Mouse (Mus musculus) embryonic facial prominence, embryonic 15.5 days (tissue): Measurements from ENCODE around the gene Osbpl11. TPM values are rescaled to one million over a fixed set of nuclear protein-coding genes. Genes with fewer than 3 reads are reported as not detected.
A peak's percentile ranks its signal among the peaks of the same experiment; 100 is the strongest.
"Not testable (repeated sequence)": the region's sequence is repeated elsewhere in the genome, so short reads cannot be mapped to it uniquely, and the experiment has no call there.

ENCODE experiments used
- ATAC-seq: fragments of 200-750 bp; cut with Nextera tagmentation; 2 replicates; pipeline ENCODE4 v1.8.0; 2017; ENCODE audit warnings: low read depth, moderate TSS enrichment; ENCODE audit not compliant: insufficient number of reproducible peaks, low FRiP score, low TSS enrichment
- H3K27ac ChIP-seq: fragments of 300-500 bp; sonication (generic); replicated peaks from 2 replicates; pipeline ENCODE4 v1.5.1; 2015; ENCODE audit warnings: mild to moderate bottlenecking, inconsistent platforms
- H3K27me3 ChIP-seq: fragments of 300-500 bp; sonication (generic); 2 replicates; pipeline ENCODE4 v1.6.1; 2015; ENCODE audit warnings: inconsistent platforms
- H3K36me3 ChIP-seq: fragments of 300-500 bp; sonication (generic); 2 replicates; pipeline ENCODE4 v1.6.1; 2015; ENCODE audit warnings: mild to moderate bottlenecking, inconsistent platforms
- H3K4me1 ChIP-seq: fragments of 300-500 bp; sonication (generic); 2 replicates; pipeline ENCODE4 v1.6.1; 2015; ENCODE audit warnings: inconsistent platforms
- H3K4me2 ChIP-seq: fragments of 300-500 bp; sonication (generic); replicated peaks from 2 replicates; pipeline ENCODE4 v1.6.1; 2015; ENCODE audit warnings: mild to moderate bottlenecking, inconsistent platforms
- H3K4me3 ChIP-seq: fragments of 300-500 bp; sonication (generic); replicated peaks from 2 replicates; pipeline ENCODE4 v1.5.1; 2015; ENCODE audit warnings: mild to moderate bottlenecking, inconsistent platforms
- H3K9ac ChIP-seq: fragments of 300-500 bp; sonication (generic); 2 replicates; pipeline ENCODE4 v1.6.1; 2015; ENCODE audit warnings: inconsistent platforms
- H3K9me3 ChIP-seq: fragments of 300-500 bp; sonication (generic); replicated peaks from 2 replicates; pipeline ENCODE4 v1.6.1; 2016; ENCODE audit warnings: inconsistent platforms
- WGBS: fragments of 180-500 bp; shearing (Covaris S2); methylation state at CpG from one replicate; pipeline ENCODE4 v1.1.7; 2015; 5-methylcytosine and 5-hydroxymethylcytosine counted together
- polyA plus RNA-seq: library from polyadenylated mRNA; unstranded; fragments of >200 nt; fragmentation: Nextera tagmentation; extraction: Ambion mirVana; gene quantifications from 2 replicates; pipeline ENCODE4 v1.2.1, GENCODE M21; 2015

The Osbpl11 gene
- polyA plus RNA-seq, 1 experiment from 2014 or later = 17.6 TPM

DNA sequence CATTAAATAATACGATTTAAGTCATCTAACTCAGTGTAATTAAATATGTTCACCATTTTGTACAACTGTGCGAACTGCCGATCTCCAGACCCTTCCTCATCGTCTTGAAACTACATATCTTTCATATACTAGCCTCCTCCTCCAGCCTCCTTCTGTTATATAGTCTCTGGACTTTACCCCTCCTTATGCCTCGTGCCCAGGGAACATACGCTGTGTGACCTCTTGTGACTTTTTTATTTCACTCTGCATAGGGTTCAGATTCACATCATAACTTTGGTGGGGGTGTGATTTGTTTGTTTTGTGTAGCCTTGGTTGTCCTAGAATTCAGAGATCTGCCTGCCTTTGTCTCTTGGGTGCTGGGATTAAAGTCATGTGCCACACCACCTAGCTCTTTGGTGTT is 11.7 kb downstream of the Osbpl11 start:
- no peaks in the 10 kb centered on the region for H3K27me3 ChIP-seq
- no peaks in the 10 kb centered on the region for H3K9me3 ChIP-seq
- H3K4me2 ChIP-seq = no peak overlapping the region
- H3K4me3 ChIP-seq = no peak overlapping the region
- 87% methylated on average over 6 of the region's 6 CpGs for WGBS
- H3K9ac ChIP-seq = no peak overlapping the region
- peaks cover 10% of the 10 kb centered on the region; the same call in 1 of the 2 replicates for H3K36me3 ChIP-seq
- H3K4me1 ChIP-seq = no peaks in the 10 kb centered on the region
- H3K27ac ChIP-seq = no peak overlapping the region
- ATAC-seq = no peak

DNA sequence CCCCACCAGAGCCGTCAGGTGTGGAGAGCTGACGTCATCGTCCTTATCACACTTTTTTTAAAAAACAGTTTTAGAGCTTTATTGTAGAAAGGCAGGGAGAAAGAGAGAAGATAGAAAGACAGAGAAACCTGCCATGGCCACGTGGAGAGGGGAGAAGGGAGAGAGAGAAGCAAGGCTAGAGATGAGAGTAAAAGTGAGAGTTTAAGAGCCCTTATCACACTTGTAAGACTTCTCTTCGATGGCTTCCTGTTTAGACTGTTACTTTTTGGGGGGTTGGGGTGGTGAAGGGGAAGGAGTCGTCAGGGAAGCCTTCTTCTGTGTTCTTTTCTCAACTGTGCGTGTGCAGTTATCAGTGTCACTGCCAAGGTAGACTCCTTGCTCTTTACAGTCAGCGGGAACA is 15.7 kb downstream of the Osbpl11 start:
- Histone ChIP-seq H3K36me3 (peaks cover 14% of the 10 kb centered on the region), H3K4me1 (peaks cover 5% of the 10 kb centered on the region), H3K9ac (no peak overlapping the region), H3K27ac (no peak overlapping the region), H3K27me3 (no peaks in the 10 kb centered on the region), H3K9me3 (no peaks in the 10 kb centered on the region), H3K4me2 (no peak overlapping the region), H3K4me3 (no peak overlapping the region)
- ATAC-seq = no peak
- WGBS = 90% methylated on average over 8 of the region's 8 CpGs

DNA sequence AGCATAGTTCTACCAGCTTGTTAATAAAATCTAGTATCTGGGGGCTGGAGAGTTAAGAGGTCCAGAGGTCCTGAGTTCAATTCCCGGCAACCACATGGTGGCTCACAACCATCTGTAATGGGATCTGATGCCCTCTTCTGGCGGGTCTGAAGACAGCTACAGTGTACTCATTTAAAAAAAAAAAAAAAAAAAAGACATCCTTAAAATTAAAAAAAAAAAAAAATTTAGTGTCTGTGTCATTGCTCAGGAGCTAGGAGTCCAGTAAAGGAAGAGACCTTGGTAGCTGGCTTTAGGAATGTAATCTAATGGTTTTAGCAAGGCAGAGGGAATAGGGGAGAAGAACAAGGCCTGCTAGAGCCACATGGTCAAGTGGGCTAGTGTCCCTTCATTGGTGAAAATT is 25.9 kb downstream of the Osbpl11 start:
- no peak overlapping the region for H3K27ac ChIP-seq
- no peak overlapping the region for H3K9ac ChIP-seq
- no peak for ATAC-seq
- WGBS = 73% methylated on average over 2 of the region's 2 CpGs
- H3K36me3 ChIP-seq = peaks cover 57% of the 10 kb centered on the region
- no peak overlapping the region for H3K4me2 ChIP-seq
- H3K4me3 ChIP-seq = no peak overlapping the region
- H3K27me3 ChIP-seq = no peaks in the 10 kb centered on the region
- H3K4me1 ChIP-seq = no peaks in the 10 kb centered on the region
- H3K9me3 ChIP-seq = no peaks in the 10 kb centered on the region

DNA sequence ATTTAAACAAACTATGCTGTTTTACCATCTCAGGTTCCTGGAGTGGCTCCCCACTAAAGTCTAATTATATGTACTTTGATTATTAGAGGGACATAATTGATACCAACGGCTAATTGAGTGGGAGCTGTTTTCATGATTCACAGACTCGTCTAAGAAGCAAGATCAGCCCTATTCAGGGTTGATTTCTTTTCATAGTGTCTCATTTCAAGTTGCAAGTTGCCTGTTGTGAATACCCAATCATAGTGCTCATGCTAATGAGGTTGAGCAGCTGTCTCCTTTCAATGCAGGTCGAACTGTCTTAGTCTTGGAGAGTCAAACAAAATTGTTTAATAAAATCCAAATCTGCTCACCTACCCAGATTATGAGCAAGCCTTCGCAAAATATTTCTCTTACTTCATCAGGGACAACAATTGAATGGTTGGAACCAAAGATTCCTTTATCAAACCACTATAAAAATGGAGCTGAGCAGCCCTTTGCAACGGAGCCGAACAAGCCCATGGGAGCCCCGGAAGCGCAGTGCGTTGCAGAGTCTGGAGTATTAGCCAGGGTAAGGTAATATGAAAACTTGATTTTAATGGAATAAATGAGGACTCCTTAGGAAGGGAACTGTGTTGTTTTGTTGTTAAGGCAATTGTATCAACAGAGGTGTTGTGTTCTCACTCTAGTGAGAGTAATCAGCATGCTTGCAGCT is 31.6 kb downstream of the Osbpl11 start:
- peaks cover 33% of the 10 kb centered on the region for H3K36me3 ChIP-seq
- ATAC-seq = no peak
- H3K4me2 ChIP-seq = no peak overlapping the region
- no peaks in the 10 kb centered on the region for H3K9me3 ChIP-seq
- no peaks in the 10 kb centered on the region for H3K4me1 ChIP-seq
- no peak overlapping the region for H3K27ac ChIP-seq
- no peaks in the 10 kb centered on the region for H3K27me3 ChIP-seq
- H3K9ac ChIP-seq = no peak overlapping the region
- no peak overlapping the region for H3K4me3 ChIP-seq
- 82% methylated on average over 9 of the region's 9 CpGs for WGBS

DNA sequence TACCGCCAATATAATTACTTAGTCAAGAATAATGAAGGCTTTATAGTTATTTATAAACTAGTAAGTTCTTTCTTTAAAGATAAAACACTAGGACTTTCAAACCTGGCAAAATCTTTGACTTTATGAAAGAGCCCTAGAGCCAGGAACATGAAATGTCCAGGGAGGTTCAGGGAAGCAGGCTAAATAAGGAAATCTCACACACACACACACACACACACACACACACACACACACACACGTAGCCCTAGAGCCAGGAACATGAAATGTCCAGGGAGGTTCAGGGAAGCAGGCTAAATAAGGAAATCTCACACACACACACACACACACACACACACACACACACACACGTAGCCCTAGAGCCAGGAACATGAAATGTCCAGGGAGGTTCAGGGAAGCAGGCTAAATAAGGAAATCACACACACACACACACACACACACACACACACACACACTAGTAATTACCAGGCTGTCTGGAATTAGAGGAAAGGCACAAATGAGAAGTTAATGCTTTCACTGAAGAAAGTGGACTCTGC is 32.7 kb downstream of the Osbpl11 start:
- not testable (repeated sequence) for H3K4me2 ChIP-seq, H3K27me3 ChIP-seq, H3K4me1 ChIP-seq, H3K4me3 ChIP-seq, H3K9ac ChIP-seq, ATAC-seq, H3K27ac ChIP-seq, H3K9me3 ChIP-seq
- H3K36me3 ChIP-seq = peaks cover 32% of the 10 kb centered on the region
- WGBS = 59% methylated on average over 3 of the region's 3 CpGs

DNA sequence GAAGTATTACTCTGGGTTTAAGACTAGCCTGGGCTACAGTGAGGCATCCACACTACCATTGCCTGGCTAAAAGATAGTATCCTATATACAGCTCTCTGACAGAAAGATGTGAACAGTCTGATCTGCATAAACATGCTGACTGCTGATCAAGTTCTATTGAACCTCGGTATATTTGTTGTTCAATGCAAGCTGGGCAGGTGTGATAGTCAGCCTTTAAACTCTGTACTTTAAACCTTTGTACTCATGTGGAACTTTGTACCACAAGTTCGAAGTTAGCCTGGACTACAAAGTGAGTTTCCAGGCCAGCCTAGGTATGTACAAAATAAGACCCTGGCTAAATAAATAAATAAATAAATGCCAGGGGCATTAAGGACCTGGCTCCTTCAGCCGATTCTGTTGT is 37.6 kb downstream of the Osbpl11 start:
- H3K9ac ChIP-seq = no peak overlapping the region
- H3K4me1 ChIP-seq = no peaks in the 10 kb centered on the region
- no peaks in the 10 kb centered on the region for H3K9me3 ChIP-seq
- peaks cover 36% of the 10 kb centered on the region for H3K36me3 ChIP-seq
- no peaks in the 10 kb centered on the region for H3K27me3 ChIP-seq
- 87% methylated on average over 3 of the region's 3 CpGs for WGBS
- no peak overlapping the region for H3K4me3 ChIP-seq
- ATAC-seq = no peak
- H3K27ac ChIP-seq = no peak overlapping the region
- no peak overlapping the region for H3K4me2 ChIP-seq

DNA sequence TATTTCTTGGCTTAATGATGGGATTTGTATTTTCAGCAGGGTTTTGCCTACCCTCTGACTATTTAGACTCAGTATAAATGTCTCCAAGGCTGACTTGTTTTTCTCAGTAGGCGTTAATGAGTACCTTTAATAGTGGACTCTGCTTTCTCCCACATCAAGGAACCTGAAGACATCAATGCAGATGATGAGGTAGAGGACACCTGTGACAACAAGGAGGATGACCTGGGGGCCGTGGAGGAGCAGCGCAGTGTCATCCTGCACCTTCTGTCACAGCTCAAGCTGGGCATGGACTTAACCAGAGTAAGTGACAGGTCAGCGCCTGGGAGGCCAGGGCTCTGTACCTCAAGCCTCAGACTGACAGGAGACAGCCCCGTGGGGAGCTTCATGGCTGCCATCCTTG is 39.5 kb downstream of the Osbpl11 start:
- peaks cover 52% of the 10 kb centered on the region for H3K36me3 ChIP-seq
- no peak for ATAC-seq
- 86% methylated on average over 5 of the region's 5 CpGs for WGBS

DNA sequence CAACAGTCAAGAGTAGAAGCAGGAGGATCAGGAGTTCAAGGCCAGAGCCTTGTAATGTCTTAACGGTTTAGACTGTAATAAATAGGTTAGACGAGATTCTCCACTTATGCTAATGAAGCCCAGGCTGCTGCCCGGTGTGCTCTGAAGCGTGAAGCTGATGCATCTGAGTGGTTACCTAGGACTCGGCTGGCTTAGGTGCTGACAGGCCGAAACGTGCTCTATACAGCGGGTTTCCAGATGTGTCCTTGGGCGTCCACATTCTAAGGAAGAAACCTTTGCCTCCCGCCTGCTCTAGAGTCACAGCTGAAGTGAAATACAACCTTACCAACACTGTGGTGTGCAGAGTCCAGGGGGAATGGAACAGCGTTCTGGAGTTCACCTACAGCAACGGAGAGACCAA is 49.3 kb downstream of the Osbpl11 start:
- Histone ChIP-seq H3K27me3 (no peaks in the 10 kb centered on the region), H3K4me1 (no peaks in the 10 kb centered on the region), H3K4me2 (no peak overlapping the region), H3K4me3 (no peak overlapping the region), H3K9ac (no peak overlapping the region), H3K36me3 (peaks cover 33% of the 10 kb centered on the region), H3K9me3 (no peaks in the 10 kb centered on the region), H3K27ac (no peak overlapping the region)
- 78% methylated on average over 12 of the region's 12 CpGs for WGBS
- no peak for ATAC-seq

More for the DNA sequence above, 39.5 kb downstream of the Osbpl11 start:
- Histone ChIP-seq H3K9me3 (no peaks in the 10 kb centered on the region), H3K27me3 (no peaks in the 10 kb centered on the region), H3K4me2 (no peak overlapping the region), H3K4me3 (no peak overlapping the region), H3K4me1 (no peaks in the 10 kb centered on the region), H3K9ac (no peak overlapping the region), H3K27ac (no peak overlapping the region)

DNA sequence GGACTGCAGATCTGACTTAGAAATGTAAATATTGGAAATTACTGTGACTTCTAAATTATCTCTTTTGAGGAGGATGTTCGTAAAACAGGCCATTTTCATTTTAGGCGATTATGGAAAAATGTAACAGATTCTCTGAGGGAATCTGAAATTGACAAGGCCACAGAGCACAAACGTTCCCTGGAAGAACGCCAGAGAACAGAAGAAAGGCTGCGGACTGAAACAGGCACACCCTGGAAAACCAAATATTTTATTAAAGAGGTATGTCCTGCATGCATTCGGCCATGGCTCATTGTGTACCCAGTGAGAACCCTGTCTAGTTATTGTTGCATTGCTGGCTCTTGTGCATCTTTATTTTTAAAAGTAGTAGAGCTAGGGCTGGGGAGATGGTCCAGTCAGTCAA is 51.3 kb downstream of the Osbpl11 start:
- H3K9me3 ChIP-seq = no peaks in the 10 kb centered on the region
- H3K27ac ChIP-seq = peak overlapping the region; percentile 63; the same call in 1 of the 2 replicates
- H3K36me3 ChIP-seq = peaks cover 41% of the 10 kb centered on the region
- H3K27me3 ChIP-seq = no peaks in the 10 kb centered on the region
- no peak for ATAC-seq
- 37% methylated on average over 6 of the region's 6 CpGs for WGBS
- H3K4me3 ChIP-seq = no peak overlapping the region
- H3K9ac ChIP-seq = no peak overlapping the region
- H3K4me1 ChIP-seq = no peaks in the 10 kb centered on the region
- no peak overlapping the region for H3K4me2 ChIP-seq

DNA sequence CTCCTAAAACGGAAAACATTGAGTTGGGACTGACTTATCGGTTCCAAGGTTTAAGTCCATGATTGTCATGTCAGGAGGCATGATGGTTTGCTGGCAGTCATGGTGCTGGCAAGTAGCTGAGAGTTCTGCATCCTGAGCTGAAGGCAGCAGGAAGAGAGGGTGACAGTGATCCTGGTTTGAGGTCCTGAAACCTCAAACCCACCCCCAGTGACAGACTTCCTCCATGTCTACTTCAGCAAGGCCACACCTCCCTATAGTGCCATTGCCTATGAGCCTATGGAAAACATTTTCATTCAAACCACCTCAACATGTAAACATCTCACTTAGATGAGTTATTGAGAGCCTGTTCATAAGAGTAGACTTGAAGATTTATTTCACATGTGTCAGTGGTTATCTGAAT is 54.4 kb downstream of the Osbpl11 start:
- Histone ChIP-seq H3K4me1 (no peaks in the 10 kb centered on the region), H3K9me3 (no peaks in the 10 kb centered on the region), H3K27ac (no peak overlapping the region), H3K9ac (no peak overlapping the region), H3K36me3 (peaks cover 57% of the 10 kb centered on the region), H3K4me2 (no peak overlapping the region), H3K27me3 (no peaks in the 10 kb centered on the region), H3K4me3 (no peak overlapping the region)
- 93% methylated on average over 2 of the region's 2 CpGs for WGBS
- ATAC-seq = no peak

DNA sequence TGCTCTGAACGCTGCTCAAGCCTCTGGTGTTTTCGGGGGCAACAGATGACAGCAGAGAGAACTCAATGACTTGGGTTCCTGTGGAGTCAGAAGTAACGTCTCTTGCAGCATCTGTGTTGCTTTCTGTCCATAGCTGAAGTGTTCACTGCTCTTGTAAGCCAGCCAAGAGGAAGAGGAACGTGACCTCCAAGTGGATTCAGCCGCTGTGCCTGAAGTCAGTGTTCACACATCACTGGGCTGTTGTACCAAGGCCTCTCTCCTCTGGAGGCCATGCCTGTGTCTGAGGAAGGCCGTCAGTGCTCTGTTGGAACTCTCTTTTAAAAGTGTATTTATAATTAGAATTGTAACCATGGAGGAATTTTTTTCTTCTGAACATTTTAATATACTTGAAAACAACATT is 57.2 kb downstream of the Osbpl11 start:
- WGBS = 74% methylated on average over 6 of the region's 6 CpGs
- Histone ChIP-seq H3K4me2 (no peak overlapping the region), H3K27me3 (no peaks in the 10 kb centered on the region), H3K36me3 (peaks cover 55% of the 10 kb centered on the region), H3K9me3 (no peaks in the 10 kb centered on the region), H3K27ac (no peak overlapping the region), H3K9ac (no peak overlapping the region), H3K4me3 (no peak overlapping the region), H3K4me1 (no peaks in the 10 kb centered on the region)
- ATAC-seq = no peak

DNA sequence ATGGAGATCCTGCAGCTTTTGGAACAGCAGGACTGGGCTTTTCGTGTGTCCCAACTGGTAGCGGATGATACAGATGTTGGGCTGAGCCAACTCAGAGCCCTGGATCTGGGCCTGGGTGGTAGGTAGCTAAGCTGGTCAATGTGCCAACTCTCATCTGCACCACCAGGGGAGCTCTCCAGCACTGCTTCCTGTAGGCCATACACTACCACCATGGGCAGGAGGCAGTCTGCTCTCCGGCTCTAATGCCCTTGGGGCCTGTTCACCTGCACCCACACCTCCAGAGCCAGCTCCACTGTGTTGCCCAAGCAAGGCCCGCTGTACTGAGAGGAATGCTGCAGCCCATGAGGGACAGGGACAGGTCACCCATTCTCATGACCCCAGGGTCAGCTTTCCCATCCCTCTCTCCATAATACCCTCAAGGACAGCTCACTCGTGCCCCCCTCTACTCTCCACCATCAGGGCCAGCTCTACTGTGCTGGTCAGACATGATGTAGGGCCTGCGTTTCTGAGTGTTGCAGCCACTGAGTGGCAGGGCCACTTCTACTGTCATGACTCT is 59.3 kb downstream of the Osbpl11 start:
- H3K4me1 ChIP-seq = no peaks in the 10 kb centered on the region
- H3K27ac ChIP-seq = no peak overlapping the region
- peak; percentile 29; the same call in 1 of the 2 replicates for ATAC-seq
- H3K4me3 ChIP-seq = no peak overlapping the region
- H3K27me3 ChIP-seq = no peaks in the 10 kb centered on the region
- 89% methylated on average over 6 of the region's 6 CpGs for WGBS
- H3K9me3 ChIP-seq = no peaks in the 10 kb centered on the region
- no peak overlapping the region for H3K4me2 ChIP-seq
- no peak overlapping the region for H3K9ac ChIP-seq
- H3K36me3 ChIP-seq = peaks cover 42% of the 10 kb centered on the region
